Mouse (Mus musculus) lung, adult 2 months (tissue): ENCODE results near the gene Ugt2b38. TPM values are rescaled to one million over a fixed set of nuclear protein-coding genes. Genes with fewer than 3 reads are reported as not detected.
"Not testable (repeated sequence)": the region's sequence is repeated elsewhere in the genome, so short reads cannot be mapped to it uniquely, and the experiment has no call there.

Source experiments
- DNase-seq: peaks from one replicate; pipeline ENCODE4 v3.0.0; 2022
- H3K4me1 ChIP-seq: fragments of 200-500 bp; 2 replicates; pipeline ENCODE4 v1.6.1; 2011; ENCODE audit warnings: low read length; ENCODE audit not compliant: control insufficient read depth, insufficient read depth
- H3K4me3 ChIP-seq: fragments of 200-500 bp; replicated peaks from 2 replicates; pipeline ENCODE3; 2011; ENCODE audit warnings: low read depth, mild to moderate bottlenecking, control low read depth, low read length; ENCODE audit errors: extremely low read depth
- CTCF ChIP-seq: fragments of 200-500 bp; IDR thresholded peaks from 2 replicates; pipeline ENCODE4 v1.5.1; 2011; ENCODE audit warnings: mild to moderate bottlenecking, low read length, control low read depth; ENCODE audit not compliant: insufficient read depth
- POLR2A ChIP-seq: fragments of 200-500 bp; IDR thresholded peaks from 2 replicates; pipeline ENCODE4 v1.6.1; 2011; ENCODE audit warnings: low read depth, mild to moderate bottlenecking, control low read depth, low read length, borderline replicate concordance; ENCODE audit errors: extremely low read depth
- WGBS: fragments of 180-500 bp; shearing (Covaris S2); methylation state at CpG from one replicate; pipeline ENCODE4 v1.1.7; 2018; 5-methylcytosine and 5-hydroxymethylcytosine counted together
- polyA plus RNA-seq: library from polyadenylated mRNA; depleted of rRNA; stranded (reverse); fragments of >200 nt; gene quantifications from 2 replicates; pipeline ENCODE4 v1.2.3, GENCODE M21; 2012; rRNA removed

The Ugt2b38 gene
- polyA plus RNA-seq = not detected in 2 replicates

- DNase-seq, H3K4me3 ChIP-seq, H3K4me1 ChIP-seq: not testable (repeated sequence)
- WGBS = 92% methylated on average over 1 of the region's 2 CpGs
Observed at GRCm38 (mm10) chr5:87424041-87424440, at the start of gene Ugt2b38. TSS of gene Ugt2b38 (minus strand) at chr5:87424203.

- Histone ChIP-seq H3K4me1 (no peaks in the 10 kb centered on the region), H3K4me3 (no peak overlapping the region)
- no peak for TF ChIP-seq POLR2A
- TF ChIP-seq CTCF = no peak
- DNase-seq = no peak
- 55% methylated on average over 1 of the region's 1 CpGs for WGBS
Observed at GRCm38 (mm10) chr5:87458810-87459209, 34.8 kb upstream of the Ugt2b38 start.

GRCm38 (mm10) chr5:87457701-87458100, 33.7 kb upstream of the Ugt2b38 start:
- no peak overlapping the region for H3K4me3 ChIP-seq
- TF ChIP-seq POLR2A (no peak), CTCF (no peak)
- DNase-seq = no peak
- no peaks in the 10 kb centered on the region for H3K4me1 ChIP-seq

- Histone ChIP-seq H3K4me1 (no peaks in the 10 kb centered on the region), H3K4me3 (no peak overlapping the region)
- 74% methylated on average over 3 of the region's 3 CpGs for WGBS
- no peak for TF ChIP-seq CTCF
- TF ChIP-seq POLR2A = no peak
- DNase-seq = no peak
Observed at GRCm38 (mm10) chr5:87456216-87456850, 32.3 kb upstream of the Ugt2b38 start.

GRCm38 (mm10) chr5:87455519-87455918, 31.5 kb upstream of the Ugt2b38 start:
- H3K4me3 ChIP-seq = no peak overlapping the region
- TF ChIP-seq CTCF = no peak
- TF ChIP-seq POLR2A = no peak
- DNase-seq = no peak
- H3K4me1 ChIP-seq = no peaks in the 10 kb centered on the region

- not testable (repeated sequence) for DNase-seq, H3K4me3 ChIP-seq, H3K4me1 ChIP-seq
- 66% methylated on average over 4 of the region's 5 CpGs for WGBS
Observed at GRCm38 (mm10) chr5:87452514-87452913, 28.5 kb upstream of the Ugt2b38 start.

- Histone ChIP-seq H3K4me3 (no peak overlapping the region), H3K4me1 (no peaks in the 10 kb centered on the region)
- no peak for DNase-seq
- WGBS = 33% methylated on average over 3 of the region's 3 CpGs
- TF ChIP-seq CTCF = no peak
- TF ChIP-seq POLR2A = no peak
Observed at GRCm38 (mm10) chr5:87436264-87436663, 12.3 kb upstream of the Ugt2b38 start.

GRCm38 (mm10) chr5:87425676-87426075, 1.7 kb upstream of the Ugt2b38 start:
- 58% methylated on average over 3 of the region's 3 CpGs for WGBS
- TF ChIP-seq CTCF = no peak
- TF ChIP-seq POLR2A = no peak
- no peak overlapping the region for H3K4me3 ChIP-seq
- DNase-seq = no peak
- H3K4me1 ChIP-seq = no peaks in the 10 kb centered on the region

GRCm38 (mm10) chr5:87396968-87397367, 27.0 kb downstream of the Ugt2b38 start:
- TF ChIP-seq CTCF (no peak), POLR2A (no peak)
- WGBS = 85% methylated on average over 4 of the region's 4 CpGs
- H3K4me3 ChIP-seq = no peak overlapping the region
- DNase-seq = no peak
- no peaks in the 10 kb centered on the region for H3K4me1 ChIP-seq

GRCm38 (mm10) chr5:87390818-87391217, 33.2 kb downstream of the Ugt2b38 start:
- H3K4me3 ChIP-seq = no peak overlapping the region
- DNase-seq = no peak
- WGBS = 69% methylated on average over 2 of the region's 2 CpGs
- TF ChIP-seq POLR2A (no peak), CTCF (no peak)
- H3K4me1 ChIP-seq = no peaks in the 10 kb centered on the region
